Mouse (Mus musculus) midbrain, postnatal 0 days (tissue): ENCODE measurements around the gene Pgc. TPM values are rescaled to one million over a fixed set of nuclear protein-coding genes. Genes with fewer than 3 reads are reported as not detected.
A peak's percentile ranks its signal among the peaks of the same experiment; 100 is the strongest.

Source experiments
- ATAC-seq: fragments of 200-750 bp; cut with Nextera tagmentation; 2 replicates; pipeline ENCODE4 v1.8.0; 2017; ENCODE audit warnings: moderate number of reproducible peaks, mild to moderate bottlenecking, moderate TSS enrichment, moderate library complexity; ENCODE audit not compliant: low FRiP score
- DNase-seq: peaks from one replicate; pipeline ENCODE4 v3.0.0-alpha.2; 2015; ENCODE audit warnings: low spot score
- H3K27ac ChIP-seq: fragments of 300-500 bp; sonication (generic); 2 replicates; pipeline ENCODE4 v1.5.1; 2014; ENCODE audit warnings: low read depth, mild to moderate bottlenecking, low read length, mixed read lengths
- H3K27me3 ChIP-seq: fragments of 300-500 bp; sonication (generic); 2 replicates; pipeline ENCODE4 v1.6.1; 2014; ENCODE audit warnings: low read length, control low read depth, mixed read lengths; ENCODE audit not compliant: insufficient read depth
- H3K36me3 ChIP-seq: fragments of 300-500 bp; sonication (generic); 2 replicates; pipeline ENCODE4 v1.6.1; 2014; ENCODE audit warnings: low read length, control low read depth, mixed read lengths; ENCODE audit not compliant: insufficient read depth
- H3K4me1 ChIP-seq: fragments of 300-500 bp; sonication (generic); 2 replicates; pipeline ENCODE4 v1.6.1; 2014; ENCODE audit warnings: mild to moderate bottlenecking, control low read depth, antibody characterized with exemption, low read length, mixed read lengths; ENCODE audit not compliant: insufficient read depth
- H3K4me2 ChIP-seq: fragments of 300-500 bp; sonication (generic); 2 replicates; pipeline ENCODE4 v1.6.1; 2014; ENCODE audit warnings: low read depth, mild to moderate bottlenecking, low read length, mixed read lengths; ENCODE audit not compliant: poor library complexity, severe bottlenecking
- H3K4me3 ChIP-seq: fragments of 300-500 bp; sonication (generic); 2 replicates; pipeline ENCODE4 v1.5.1; 2014; ENCODE audit warnings: low read depth, mild to moderate bottlenecking, low read length, moderate library complexity
- H3K9ac ChIP-seq: fragments of 300-500 bp; sonication (generic); replicated peaks from 2 replicates; pipeline ENCODE4 v1.6.1; 2014; ENCODE audit warnings: mild to moderate bottlenecking, low read length, moderate library complexity, mixed read lengths; ENCODE audit not compliant: poor library complexity, severe bottlenecking
- H3K9me3 ChIP-seq: fragments of 300-500 bp; sonication (generic); 2 replicates; pipeline ENCODE4 v1.6.1; 2016; ENCODE audit warnings: low read length, control low read depth
- CTCF ChIP-seq: IDR thresholded peaks from 2 replicates; pipeline ENCODE4 v1.5.1; 2016; ENCODE audit warnings: antibody characterized with exemption, mild to moderate bottlenecking
- WGBS: fragments of 180-500 bp; shearing (Covaris S2); extraction: QIAGEN DNeasy Blood & Tissue Kit; methylation state at CpG from one replicate; pipeline ENCODE4 v1.1.7; 2014; 5-methylcytosine and 5-hydroxymethylcytosine counted together
- polyA plus RNA-seq: library from polyadenylated mRNA; unstranded; fragments of >200 nt; fragmentation: Nextera tagmentation; extraction: Ambion mirVana; gene quantifications from 2 replicates; pipeline ENCODE4 v1.2.1, GENCODE M21; 2015
- total RNA-seq: library from RNA; depleted of rRNA; stranded (reverse); fragments of >200 nt; gene quantifications from 2 replicates; pipeline ENCODE4 v1.2.3, GENCODE M21; 2014

Pgc gene
- total and polyA plus RNA-seq, 2 experiments from 2014 or later: 0.19 to 0.27 TPM

- H3K36me3 ChIP-seq: no peaks in the 10 kb centered on the region
- H3K4me1 ChIP-seq: no peaks in the 10 kb centered on the region
- no peak overlapping the region for H3K27ac ChIP-seq
- DNase-seq (no peak), ATAC-seq (no peak)
- no peak overlapping the region for H3K9ac ChIP-seq
- H3K4me2 ChIP-seq: no peak overlapping the region
- no peak overlapping the region for H3K4me3 ChIP-seq
- TF ChIP-seq CTCF: no peak
- H3K27me3 ChIP-seq: no peaks in the 10 kb centered on the region
- no peaks in the 10 kb centered on the region for H3K9me3 ChIP-seq
- WGBS: 91% methylated on average over 6 of the region's 6 CpGs
Observed at GRCm38 (mm10) chr17:47766407-47767043, 39.9 kb downstream of the Pgc start.

DNA sequence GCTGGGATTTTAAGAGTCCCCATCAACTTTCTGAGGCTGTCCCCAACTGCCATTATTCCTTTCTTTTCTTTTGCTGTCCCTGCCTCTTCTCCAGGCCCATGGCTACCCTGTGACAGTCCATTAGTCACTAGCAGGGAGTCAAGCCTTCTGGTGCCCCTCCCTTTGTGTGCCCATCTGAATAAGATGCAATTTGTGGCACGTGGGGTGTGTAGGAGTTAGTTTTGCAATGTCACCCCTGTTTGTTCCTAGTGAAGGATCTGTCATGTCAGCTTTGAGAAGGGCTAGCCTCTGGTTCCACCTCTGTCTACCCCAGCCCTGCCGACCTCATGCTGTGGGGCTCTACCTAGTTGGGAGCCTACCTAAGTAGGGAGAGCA, 40.4 kb downstream of the Pgc start:
- Histone ChIP-seq H3K9ac (no peak overlapping the region), H3K4me3 (no peak overlapping the region), H3K4me1 (no peaks in the 10 kb centered on the region), H3K27ac (no peak overlapping the region), H3K36me3 (no peaks in the 10 kb centered on the region), H3K9me3 (no peaks in the 10 kb centered on the region), H3K27me3 (no peaks in the 10 kb centered on the region), H3K4me2 (no peak overlapping the region)
- no peak for TF ChIP-seq CTCF
- ATAC-seq (no peak), DNase-seq (no peak)
- 69% methylated on average over 2 of the region's 2 CpGs for WGBS

DNA sequence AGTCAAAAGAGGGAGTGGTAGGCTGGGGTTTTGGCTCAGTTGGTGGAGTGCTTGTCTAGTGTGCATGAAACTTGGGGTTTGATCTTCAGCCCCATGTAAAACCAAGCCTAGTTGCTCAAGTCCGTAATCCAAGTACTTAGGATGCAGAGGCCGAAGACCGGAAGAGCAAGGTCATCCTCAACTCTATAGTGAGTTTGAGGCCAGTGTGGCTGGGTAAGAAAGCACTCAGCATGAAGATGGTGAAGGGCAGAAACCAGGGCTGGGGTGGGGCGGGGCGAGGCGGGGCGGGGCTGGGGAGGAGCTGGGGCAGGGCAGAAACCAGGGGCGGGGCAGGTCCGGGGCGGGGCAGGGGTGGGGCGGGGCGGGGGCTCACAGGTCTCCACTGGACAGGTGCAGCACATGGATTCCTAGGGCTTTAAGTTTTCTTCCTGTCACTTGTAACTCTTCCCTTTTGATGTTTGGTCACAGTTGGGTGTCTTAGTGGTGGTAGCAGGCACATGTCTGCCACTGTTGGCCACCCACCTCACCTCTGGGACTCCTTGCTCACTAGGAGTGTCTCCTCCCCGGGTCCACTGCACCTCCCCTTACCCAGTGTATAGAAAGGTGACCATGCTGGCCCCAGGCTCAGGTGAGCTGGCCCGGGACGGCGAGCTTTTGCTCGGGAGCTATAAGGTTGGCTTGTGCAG, 41.0 kb downstream of the Pgc start:
- Histone ChIP-seq H3K36me3 (no peaks in the 10 kb centered on the region), H3K27me3 (no peaks in the 10 kb centered on the region), H3K27ac (no peak overlapping the region), H3K4me2 (no peak overlapping the region), H3K4me1 (no peaks in the 10 kb centered on the region), H3K4me3 (no peak overlapping the region), H3K9ac (no peak overlapping the region), H3K9me3 (0 out of 2 replicates have a peak, but pooled peaks cover 2% of the 10 kb centered on the region)
- ATAC-seq: no peak
- no peak for DNase-seq
- no peak for TF ChIP-seq CTCF
- 55% methylated on average over 15 of the region's 17 CpGs for WGBS

DNA sequence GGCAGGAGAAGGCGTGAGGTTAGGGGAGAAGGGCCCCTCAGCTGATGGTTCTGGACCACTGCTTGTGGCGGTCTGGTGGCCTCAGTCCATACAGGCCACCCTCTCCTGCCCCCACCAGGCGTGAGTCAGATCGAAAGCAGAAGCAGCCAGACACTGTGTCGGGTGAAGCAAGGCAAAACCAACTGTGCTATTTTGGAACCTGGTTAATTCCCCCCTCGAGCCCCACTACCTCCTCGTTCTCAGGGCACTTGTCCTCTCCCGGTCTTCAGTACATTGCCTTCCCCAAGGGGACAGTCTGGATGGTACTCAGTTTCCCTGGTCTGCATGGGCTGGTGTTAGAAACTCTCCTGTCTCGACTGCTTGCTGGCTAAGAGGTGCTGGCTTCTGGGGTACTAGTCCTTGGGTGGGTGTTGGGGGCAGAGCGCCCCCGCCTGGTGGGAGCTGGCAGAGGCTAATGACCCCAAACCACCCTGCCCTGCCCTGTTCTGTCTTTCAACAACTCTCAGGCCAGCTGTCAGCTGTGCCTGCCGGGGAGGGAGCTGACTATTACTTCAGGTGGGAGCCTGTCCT, 42.1 kb downstream of the Pgc start:
- DNase-seq: no peak
- no peak overlapping the region for H3K27ac ChIP-seq
- H3K4me3 ChIP-seq: no peak overlapping the region
- WGBS: 62% methylated on average over 12 of the region's 12 CpGs
- H3K27me3 ChIP-seq: no peaks in the 10 kb centered on the region
- H3K4me1 ChIP-seq: no peaks in the 10 kb centered on the region
- 0 out of 2 replicates have a peak, but pooled peaks cover 2% of the 10 kb centered on the region for H3K9me3 ChIP-seq
- no peaks in the 10 kb centered on the region for H3K36me3 ChIP-seq
- no peak overlapping the region for H3K9ac ChIP-seq
- TF ChIP-seq CTCF: peak; percentile 17
- H3K4me2 ChIP-seq: no peak overlapping the region
- no peak for ATAC-seq

- Histone ChIP-seq H3K27ac (no peak overlapping the region), H3K9ac (no peak overlapping the region), H3K4me3 (no peak overlapping the region), H3K4me2 (no peak overlapping the region), H3K4me1 (no peaks in the 10 kb centered on the region), H3K27me3 (no peaks in the 10 kb centered on the region), H3K36me3 (no peaks in the 10 kb centered on the region), H3K9me3 (0 out of 2 replicates have a peak, but pooled peaks cover 2% of the 10 kb centered on the region)
- WGBS: 87% methylated on average over 11 of the region's 11 CpGs
- no peak for ATAC-seq
- TF ChIP-seq CTCF: no peak
- DNase-seq: no peak
Observed at GRCm38 (mm10) chr17:47769389-47770299, 43.0 kb downstream of the Pgc start.
